Mouse (Mus musculus) kidney, adult 2 months (tissue): Measurements from ENCODE around the gene Braf.

Experiments
- CTCF ChIP-seq: fragments of 200-500 bp; conservative IDR thresholded peaks from 2 replicates; pipeline ENCODE4 v1.5.1; 2011; ENCODE audit warnings: low read depth, mild to moderate bottlenecking, control low read depth, low read length, moderate library complexity, mixed read lengths; ENCODE audit not compliant: insufficient read depth, insufficient read length
- POLR2A ChIP-seq: fragments of 200-500 bp; IDR thresholded peaks from one replicate; pipeline ENCODE4 v1.6.1; 2011; ENCODE audit warnings: low read depth, low read length, control low read depth

GRCm38 (mm10) chr6:39607365-39607764 is 117.9 kb downstream of the Braf start:
- TF ChIP-seq CTCF (no peak), POLR2A (no peak)
